Mouse (Mus musculus) hindbrain, embryonic 13.5 days (tissue): Measurements from ENCODE around the gene Skor1. TPM values are rescaled to one million over a fixed set of nuclear protein-coding genes. Genes with fewer than 3 reads are reported as not detected.

ENCODE experiments used
- ATAC-seq: fragments of 200-750 bp; cut with Nextera tagmentation; 2 replicates; pipeline ENCODE4 v1.8.0; 2017; ENCODE audit warnings: moderate TSS enrichment; ENCODE audit not compliant: low FRiP score
- H3K27ac ChIP-seq: fragments of 300-500 bp; sonication (generic); 2 replicates; pipeline ENCODE4 v1.5.1; 2015; ENCODE audit warnings: inconsistent platforms, mild to moderate bottlenecking, moderate library complexity
- H3K27me3 ChIP-seq: fragments of 300-500 bp; sonication (generic); 2 replicates; pipeline ENCODE4 v1.6.1; 2015; ENCODE audit warnings: mild to moderate bottlenecking, inconsistent platforms
- H3K36me3 ChIP-seq: fragments of 300-500 bp; sonication (generic); 2 replicates; pipeline ENCODE4 v1.6.1; 2015; ENCODE audit warnings: mild to moderate bottlenecking, inconsistent platforms
- H3K4me1 ChIP-seq: fragments of 300-500 bp; sonication (generic); replicated peaks from 2 replicates; pipeline ENCODE4 v1.6.1; 2015; ENCODE audit warnings: inconsistent platforms
- H3K4me2 ChIP-seq: fragments of 300-500 bp; sonication (generic); 2 replicates; pipeline ENCODE4 v1.6.1; 2015; ENCODE audit warnings: inconsistent platforms, mild to moderate bottlenecking, moderate library complexity
- H3K4me3 ChIP-seq: fragments of 300-500 bp; sonication (generic); 2 replicates; pipeline ENCODE4 v1.5.1; 2015; ENCODE audit warnings: mild to moderate bottlenecking, inconsistent platforms
- H3K9ac ChIP-seq: fragments of 300-500 bp; sonication (generic); 2 replicates; pipeline ENCODE4 v1.6.1; 2015; ENCODE audit warnings: mild to moderate bottlenecking, inconsistent platforms
- H3K9me3 ChIP-seq: fragments of 300-500 bp; sonication (generic); 2 replicates; pipeline ENCODE4 v1.6.1; 2016; ENCODE audit warnings: inconsistent platforms
- WGBS: fragments of 180-500 bp; shearing (Covaris S2); methylation state at CpG from one replicate; pipeline ENCODE4 v1.1.7; 2015; 5-methylcytosine and 5-hydroxymethylcytosine counted together
- polyA plus RNA-seq: library from polyadenylated mRNA; unstranded; fragments of >200 nt; fragmentation: Nextera tagmentation; extraction: Ambion mirVana; gene quantifications from 2 replicates; pipeline ENCODE4 v1.2.1, GENCODE M21; 2015

Skor1 gene
- polyA plus RNA-seq, 1 experiment from 2014 or later, result 25.5 TPM

- ATAC-seq, result no peak
- no peak overlapping the region for H3K9ac ChIP-seq
- H3K36me3 ChIP-seq, result no peaks in the 10 kb centered on the region
- H3K4me3 ChIP-seq, result no peak overlapping the region
- peaks cover 11% of the 10 kb centered on the region for H3K4me1 ChIP-seq
- no peaks in the 10 kb centered on the region for H3K27me3 ChIP-seq
- WGBS, result 97% methylated on average over 1 of the region's 1 CpGs
- no peak overlapping the region for H3K27ac ChIP-seq
- H3K9me3 ChIP-seq, result no peaks in the 10 kb centered on the region
- no peak overlapping the region for H3K4me2 ChIP-seq
Observed at GRCm38 (mm10) chr9:63097204-63097603, 51.6 kb downstream of the Skor1 start.

- Histone ChIP-seq H3K27me3 (no peaks in the 10 kb centered on the region), H3K36me3 (no peaks in the 10 kb centered on the region), H3K4me1 (peaks cover 31% of the 10 kb centered on the region), H3K4me3 (no peak overlapping the region), H3K27ac (no peak overlapping the region), H3K9ac (no peak overlapping the region), H3K4me2 (no peak overlapping the region), H3K9me3 (no peaks in the 10 kb centered on the region)
- ATAC-seq, result no peak
- WGBS, result 84% methylated on average over 1 of the region's 1 CpGs
Observed at GRCm38 (mm10) chr9:63094030-63094429, 54.7 kb downstream of the Skor1 start.

- Histone ChIP-seq H3K9ac (peak overlapping the region; percentile 49; the same call in 1 of the 2 replicates), H3K27ac (peak overlapping the region; percentile 90), H3K36me3 (no peaks in the 10 kb centered on the region), H3K27me3 (no peaks in the 10 kb centered on the region), H3K9me3 (no peaks in the 10 kb centered on the region), H3K4me1 (peaks cover 31% of the 10 kb centered on the region), H3K4me2 (peak overlapping the region; percentile 51), H3K4me3 (peak overlapping the region; percentile 27)
- WGBS, result 6% methylated on average over 6 of the region's 6 CpGs
- peak; percentile 39; the same call in 1 of the 2 replicates for ATAC-seq
Observed at GRCm38 (mm10) chr9:63092567-63092966, 56.2 kb downstream of the Skor1 start.

GRCm38 (mm10) chr9:63091971-63092528 is 56.7 kb downstream of the Skor1 start:
- Histone ChIP-seq H3K4me1 (peaks cover 31% of the 10 kb centered on the region), H3K27ac (peak overlapping the region; percentile 90), H3K27me3 (no peaks in the 10 kb centered on the region), H3K36me3 (no peaks in the 10 kb centered on the region), H3K4me3 (peak overlapping the region; percentile 27), H3K9me3 (no peaks in the 10 kb centered on the region), H3K9ac (peak overlapping the region; percentile 49), H3K4me2 (peak overlapping the region; percentile 51)
- under 1% methylated on average over 13 of the region's 13 CpGs for WGBS
- peak; percentile 81 for ATAC-seq

- Histone ChIP-seq H3K4me3 (peak overlapping the region; percentile 27; the same call in 1 of the 2 replicates), H3K9me3 (no peaks in the 10 kb centered on the region), H3K4me2 (peak overlapping the region; percentile 51), H3K9ac (0 out of 2 replicates have a peak overlapping the region, but pooled peaks have one; percentile 49), H3K27me3 (no peaks in the 10 kb centered on the region), H3K4me1 (peaks cover 31% of the 10 kb centered on the region), H3K27ac (peak overlapping the region; percentile 90), H3K36me3 (no peaks in the 10 kb centered on the region)
- ATAC-seq, result no peak
- WGBS, result 14% methylated on average over 23 of the region's 23 CpGs
Observed at GRCm38 (mm10) chr9:63091101-63091921, 57.5 kb downstream of the Skor1 start.

GRCm38 (mm10) chr9:63089141-63089540 is 59.6 kb downstream of the Skor1 start:
- H3K9me3 ChIP-seq, result no peaks in the 10 kb centered on the region
- no peak for ATAC-seq
- 98% methylated on average over 4 of the region's 4 CpGs for WGBS
- H3K4me3 ChIP-seq, result no peak overlapping the region
- no peaks in the 10 kb centered on the region for H3K36me3 ChIP-seq
- H3K4me2 ChIP-seq, result no peak overlapping the region
- peaks cover 28% of the 10 kb centered on the region for H3K4me1 ChIP-seq
- H3K9ac ChIP-seq, result no peak overlapping the region
- no peaks in the 10 kb centered on the region for H3K27me3 ChIP-seq
- no peak overlapping the region for H3K27ac ChIP-seq

Other genes with a start within 250 kb of the Skor1 start
- 64.9 and 68.2 TPM in 2 replicates for gene Pias1, start 161.0 kb downstream of the Skor1 start, polyA plus RNA-seq
- gene Map2k5, start 228.9 kb upstream of the Skor1 start, polyA plus RNA-seq, result 36.3 and 37.4 TPM in 2 replicates